Mouse (Mus musculus): ENCODE measurements around the gene Opcml. TPM values are rescaled to one million over a fixed set of nuclear protein-coding genes. Genes with fewer than 3 reads are reported as not detected.

Opcml gene
- polyA plus RNA-seq, 1 experiment from 2014 or later: 73.0 TPM

DNA sequence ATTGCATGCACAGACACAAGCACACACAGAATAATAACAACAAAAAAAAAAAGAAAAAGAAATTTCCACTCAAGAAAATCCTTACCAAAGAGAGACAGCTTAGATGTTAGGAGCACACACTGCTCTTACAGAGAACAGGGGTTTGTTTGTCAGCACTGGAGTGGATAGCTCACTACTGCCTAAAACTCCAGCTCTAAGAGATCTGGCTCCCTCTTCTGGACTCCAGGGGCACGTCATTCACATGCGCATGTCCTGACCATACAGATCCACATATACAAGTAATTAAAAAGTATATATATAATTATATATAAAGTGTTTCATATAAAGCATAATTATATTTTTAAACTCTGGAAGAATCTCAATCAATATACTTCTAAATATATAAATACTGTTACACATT lies 958.3 kb downstream of the Opcml start:
- Histone ChIP-seq H3K9me3 (replicated peaks; ENCODE audit: control insufficient read depth, low read length, poor library complexity, severe bottlenecking) (no peaks in the 10 kb centered on the region), H3K27me3 (ENCODE audit: control insufficient read depth, insufficient read depth, low read depth, low read length) (no peaks in the 10 kb centered on the region), H3K36me3 (ENCODE audit: control insufficient read depth, insufficient read depth, low read length) (no peaks in the 10 kb centered on the region), H3K9ac (ENCODE audit: low read depth, low read length) (no peak overlapping the region), H3K4me2 (ENCODE audit: low read length) (no peak overlapping the region), H3K27ac (ENCODE audit: low read length) (no peak overlapping the region), H3K4me1 (ENCODE audit: control insufficient read depth, insufficient read depth, low read length) (no peaks in the 10 kb centered on the region), H3K4me3 (ENCODE audit: low read depth, low read length) (no peak overlapping the region)
- ATAC-seq: no peak
- WGBS: 74% methylated on average over 2 of the region's 2 CpGs

DNA sequence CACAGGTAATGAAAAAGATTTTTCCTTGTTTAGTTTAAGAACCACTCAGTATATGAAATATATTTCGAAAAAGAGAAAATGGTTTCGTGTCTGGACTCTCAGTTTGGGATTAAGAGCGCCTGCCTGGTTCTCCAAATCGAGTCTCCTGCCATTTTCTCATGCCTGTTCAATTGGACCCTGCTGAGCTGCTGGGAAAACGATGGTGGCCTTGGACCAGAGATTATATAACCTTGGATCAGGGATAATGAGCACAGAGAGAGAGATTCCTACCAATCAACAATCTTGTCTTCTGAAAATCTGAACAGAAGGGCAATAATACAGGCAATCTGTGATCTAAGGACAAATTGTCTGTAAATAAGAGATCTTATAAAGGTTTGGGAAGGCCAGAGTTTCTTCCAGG lies 962.3 kb downstream of the Opcml start:
- Histone ChIP-seq H3K9ac (ENCODE audit: low read depth, low read length) (no peak overlapping the region), H3K27me3 (ENCODE audit: control insufficient read depth, insufficient read depth, low read depth, low read length) (no peaks in the 10 kb centered on the region), H3K27ac (ENCODE audit: low read length) (no peak overlapping the region), H3K9me3 (replicated peaks; ENCODE audit: control insufficient read depth, low read length, poor library complexity, severe bottlenecking) (no peaks in the 10 kb centered on the region), H3K36me3 (ENCODE audit: control insufficient read depth, insufficient read depth, low read length) (no peaks in the 10 kb centered on the region), H3K4me2 (ENCODE audit: low read length) (no peak overlapping the region), H3K4me1 (ENCODE audit: control insufficient read depth, insufficient read depth, low read length) (no peaks in the 10 kb centered on the region), H3K4me3 (ENCODE audit: low read depth, low read length) (no peak overlapping the region)
- ATAC-seq: no peak
- WGBS: 49% methylated on average over 5 of the region's 5 CpGs

DNA sequence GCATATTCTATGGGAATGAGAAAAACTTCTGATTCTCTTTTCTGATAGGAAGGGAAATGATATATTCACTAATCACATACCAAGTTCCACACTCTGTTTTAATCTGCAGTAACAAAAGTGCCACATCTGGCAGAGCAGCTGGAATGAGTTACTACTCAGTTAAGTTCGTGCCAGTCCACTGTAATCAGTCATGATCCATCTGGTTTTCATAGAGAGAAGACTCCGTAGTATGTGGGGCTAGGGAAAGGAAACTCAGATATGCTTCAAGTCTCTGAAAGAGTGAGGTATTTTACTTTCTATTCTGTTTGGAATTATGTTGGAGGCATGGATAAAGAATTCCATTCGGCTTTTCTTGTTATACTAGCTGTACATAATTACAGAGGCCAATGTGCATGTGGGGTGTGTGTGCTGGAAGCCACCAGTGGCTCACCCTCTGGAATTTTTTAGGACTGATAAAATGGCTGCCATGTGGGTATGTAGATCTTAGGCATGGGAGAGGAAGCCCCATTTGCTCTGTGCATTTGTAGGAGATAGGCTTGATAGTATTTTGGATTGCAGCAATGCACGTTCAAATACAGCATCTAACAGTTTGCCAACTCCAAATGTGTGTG lies 966.4 kb downstream of the Opcml start:
- 84% methylated on average over 4 of the region's 4 CpGs for WGBS
- Histone ChIP-seq H3K4me2 (ENCODE audit: low read length) (no peak overlapping the region), H3K27ac (ENCODE audit: low read length) (no peak overlapping the region), H3K27me3 (ENCODE audit: control insufficient read depth, insufficient read depth, low read depth, low read length) (no peaks in the 10 kb centered on the region), H3K36me3 (ENCODE audit: control insufficient read depth, insufficient read depth, low read length) (no peaks in the 10 kb centered on the region), H3K9ac (ENCODE audit: low read depth, low read length) (no peak overlapping the region), H3K9me3 (replicated peaks; ENCODE audit: control insufficient read depth, low read length, poor library complexity, severe bottlenecking) (no peaks in the 10 kb centered on the region), H3K4me3 (ENCODE audit: low read depth, low read length) (no peak overlapping the region), H3K4me1 (ENCODE audit: control insufficient read depth, insufficient read depth, low read length) (no peaks in the 10 kb centered on the region; the same call in 1 of the 2 replicates)
- ATAC-seq: no peak

DNA sequence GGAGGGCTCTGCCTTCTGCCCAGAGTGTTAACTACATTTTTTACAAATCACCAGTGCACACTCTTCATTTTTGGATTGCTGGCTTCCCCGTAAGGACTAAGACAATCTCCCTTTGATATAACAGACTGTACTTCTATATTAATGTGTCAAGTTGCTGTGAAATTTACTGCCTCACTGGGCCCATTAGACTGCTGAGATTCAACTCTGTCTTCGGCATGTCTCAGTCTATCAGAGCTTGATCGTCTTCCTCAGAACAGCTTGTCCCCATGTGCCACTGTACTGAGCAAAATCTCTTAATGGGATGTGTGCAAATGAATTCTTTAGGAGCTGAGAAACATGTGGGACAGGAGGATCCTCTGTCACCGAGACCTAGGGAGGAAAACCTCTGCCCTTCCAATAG lies 970.9 kb downstream of the Opcml start:
- no peaks in the 10 kb centered on the region for H3K36me3 ChIP-seq (ENCODE audit: control insufficient read depth, insufficient read depth, low read length)
- no peaks in the 10 kb centered on the region; the same call in 1 of the 2 replicates for H3K4me1 ChIP-seq (ENCODE audit: control insufficient read depth, insufficient read depth, low read length)
- no peak overlapping the region for H3K9ac ChIP-seq (ENCODE audit: low read depth, low read length)
- no peak for ATAC-seq
- 71% methylated on average over 4 of the region's 4 CpGs for WGBS
- no peak overlapping the region for H3K27ac ChIP-seq (ENCODE audit: low read length)
- no peak overlapping the region for H3K4me2 ChIP-seq (ENCODE audit: low read length)
- no peaks in the 10 kb centered on the region for H3K9me3 ChIP-seq (replicated peaks; ENCODE audit: control insufficient read depth, low read length, poor library complexity, severe bottlenecking)
- H3K27me3 ChIP-seq (ENCODE audit: control insufficient read depth, insufficient read depth, low read depth, low read length): no peaks in the 10 kb centered on the region
- H3K4me3 ChIP-seq (ENCODE audit: low read depth, low read length): no peak overlapping the region

DNA sequence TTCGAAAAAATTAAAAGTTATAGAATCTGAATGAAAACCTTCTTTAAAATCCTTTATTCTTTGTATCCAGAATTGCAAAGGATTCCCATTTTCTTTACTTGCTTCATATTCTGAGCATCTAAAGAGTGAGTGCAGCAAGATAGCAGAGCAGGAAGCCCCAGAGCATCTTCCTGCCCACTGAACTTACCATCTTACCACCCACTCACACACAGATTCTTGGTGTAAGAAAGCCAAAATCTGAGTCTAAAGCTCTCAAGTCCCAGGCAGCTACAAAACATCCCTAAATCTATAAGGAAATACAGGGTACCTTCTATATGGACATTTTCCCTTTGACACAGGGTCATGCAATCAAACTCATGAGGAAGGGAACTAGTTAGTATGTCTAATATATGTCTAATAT lies 973.6 kb downstream of the Opcml start:
- H3K36me3 ChIP-seq (ENCODE audit: control insufficient read depth, insufficient read depth, low read length): no peaks in the 10 kb centered on the region
- H3K4me1 ChIP-seq (ENCODE audit: control insufficient read depth, insufficient read depth, low read length): no peaks in the 10 kb centered on the region; the same call in 1 of the 2 replicates
- no peak overlapping the region for H3K4me3 ChIP-seq (ENCODE audit: low read depth, low read length)
- no peak for ATAC-seq
- no peak overlapping the region for H3K27ac ChIP-seq (ENCODE audit: low read length)
- H3K27me3 ChIP-seq (ENCODE audit: control insufficient read depth, insufficient read depth, low read depth, low read length): no peaks in the 10 kb centered on the region
- H3K9ac ChIP-seq (ENCODE audit: low read depth, low read length): no peak overlapping the region
- no peak overlapping the region for H3K4me2 ChIP-seq (ENCODE audit: low read length)
- 83% methylated on average over 1 of the region's 1 CpGs for WGBS
- H3K9me3 ChIP-seq (replicated peaks; ENCODE audit: control insufficient read depth, low read length, poor library complexity, severe bottlenecking): no peaks in the 10 kb centered on the region

DNA sequence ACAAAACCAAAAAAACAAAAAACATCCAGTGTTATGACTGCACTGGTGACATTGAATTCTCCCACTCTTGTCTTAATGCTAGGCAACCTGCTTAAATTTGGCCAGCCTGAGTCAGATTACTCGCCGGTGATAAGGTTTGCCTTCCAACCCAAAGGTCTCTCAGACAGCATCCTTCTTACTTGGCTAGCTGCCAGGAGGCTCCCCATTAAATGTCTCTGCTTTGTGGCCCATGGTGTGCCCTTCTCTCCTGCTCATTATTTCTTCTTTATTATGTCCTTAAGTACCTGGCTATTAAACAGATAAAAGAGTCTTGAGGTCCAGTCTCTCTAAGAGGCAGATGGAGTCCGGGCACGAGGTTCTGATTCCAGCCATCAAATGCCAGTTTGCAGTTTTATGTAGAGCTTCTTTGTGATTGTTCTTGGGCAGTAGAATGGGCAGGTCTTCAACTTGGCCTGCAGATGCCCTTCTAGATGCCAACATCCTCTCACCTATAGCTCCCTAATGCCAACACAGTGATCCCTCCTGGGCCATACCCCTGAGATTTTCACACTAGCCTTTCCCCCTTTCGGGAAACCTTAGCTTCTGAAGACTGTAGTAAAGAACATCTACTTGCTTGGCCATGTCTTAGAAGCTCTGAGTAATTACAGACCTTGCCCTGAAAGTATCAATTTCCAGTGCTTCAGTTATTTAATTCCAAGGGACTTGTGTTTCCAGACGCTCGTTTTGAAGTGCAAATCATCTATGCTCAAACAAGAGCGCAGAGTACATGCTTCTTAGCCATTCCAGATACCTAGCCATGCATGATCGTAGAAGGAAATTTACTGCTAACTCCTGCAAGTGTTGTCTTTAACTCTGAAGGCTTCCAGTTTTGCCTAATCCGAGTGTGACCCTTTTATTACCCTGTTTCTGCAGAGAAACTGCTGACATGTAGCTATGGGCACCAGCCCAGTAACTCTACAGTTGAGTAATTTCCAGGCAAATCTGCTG lies 986.2 kb downstream of the Opcml start:
- no peak for ATAC-seq
- peaks cover 14% of the 10 kb centered on the region for H3K4me1 ChIP-seq (ENCODE audit: control insufficient read depth, insufficient read depth, low read length)
- H3K36me3 ChIP-seq (ENCODE audit: control insufficient read depth, insufficient read depth, low read length): no peaks in the 10 kb centered on the region
- H3K27ac ChIP-seq (ENCODE audit: low read length): no peak overlapping the region
- H3K9ac ChIP-seq (ENCODE audit: low read depth, low read length): no peak overlapping the region
- H3K4me2 ChIP-seq (ENCODE audit: low read length): no peak overlapping the region
- H3K9me3 ChIP-seq (replicated peaks; ENCODE audit: control insufficient read depth, low read length, poor library complexity, severe bottlenecking): no peaks in the 10 kb centered on the region
- no peaks in the 10 kb centered on the region for H3K27me3 ChIP-seq (ENCODE audit: control insufficient read depth, insufficient read depth, low read depth, low read length)
- 66% methylated on average over 10 of the region's 10 CpGs for WGBS
- H3K4me3 ChIP-seq (ENCODE audit: low read depth, low read length): no peak overlapping the region

DNA sequence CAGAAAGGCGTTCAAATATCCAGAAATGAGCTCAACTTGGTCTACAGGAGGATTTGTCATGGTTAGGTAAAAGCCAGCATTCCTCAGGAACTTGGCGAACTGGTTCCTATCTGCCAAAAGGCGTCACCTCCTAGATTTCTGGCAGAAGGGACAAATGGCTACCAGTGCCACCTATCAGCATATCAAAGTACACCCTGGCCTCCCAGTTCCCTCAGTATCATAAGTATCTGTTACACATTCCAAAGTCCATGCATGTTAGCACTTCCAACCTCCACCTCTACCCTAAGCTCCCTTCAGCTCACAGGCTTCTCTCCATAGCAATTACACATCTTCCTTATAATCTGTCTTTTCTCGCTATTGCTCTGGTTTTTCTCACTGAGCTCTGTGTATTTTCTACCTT lies 993.3 kb downstream of the Opcml start:
- ATAC-seq: no peak
- H3K4me2 ChIP-seq (ENCODE audit: low read length): no peak overlapping the region
- H3K4me3 ChIP-seq (ENCODE audit: low read depth, low read length): no peak overlapping the region

DNA sequence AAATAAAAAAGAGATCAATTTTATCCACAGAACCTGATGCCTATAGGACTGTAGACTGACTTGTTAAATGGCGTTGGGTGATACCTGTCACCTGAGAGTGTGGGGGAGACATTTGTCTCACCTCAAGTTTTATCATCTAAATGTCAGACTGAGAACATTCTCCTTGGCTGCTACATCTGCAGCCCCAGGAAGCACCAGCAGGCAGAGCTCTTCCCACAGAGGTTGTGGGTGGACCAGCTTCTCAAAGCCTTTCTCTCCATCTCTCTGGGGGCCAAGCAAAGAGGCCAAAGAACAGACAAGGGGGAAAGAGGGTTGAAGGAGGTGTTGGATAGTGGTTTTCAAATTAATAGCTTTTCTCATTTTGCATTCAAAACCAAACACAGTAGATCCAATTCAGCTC lies 998.9 kb downstream of the Opcml start:
- Histone ChIP-seq H3K27ac (ENCODE audit: low read length) (no peak overlapping the region), H3K4me2 (ENCODE audit: low read length) (no peak overlapping the region), H3K4me1 (ENCODE audit: control insufficient read depth, insufficient read depth, low read length) (no peaks in the 10 kb centered on the region), H3K9ac (ENCODE audit: low read depth, low read length) (no peak overlapping the region), H3K27me3 (ENCODE audit: control insufficient read depth, insufficient read depth, low read depth, low read length) (no peaks in the 10 kb centered on the region), H3K4me3 (ENCODE audit: low read depth, low read length) (no peak overlapping the region), H3K9me3 (replicated peaks; ENCODE audit: control insufficient read depth, low read length, poor library complexity, severe bottlenecking) (no peaks in the 10 kb centered on the region), H3K36me3 (ENCODE audit: control insufficient read depth, insufficient read depth, low read length) (no peaks in the 10 kb centered on the region)
- no peak for ATAC-seq
- 92% methylated on average over 1 of the region's 1 CpGs for WGBS

More for the DNA sequence above, 993.3 kb downstream of the Opcml start:
- no peaks in the 10 kb centered on the region for H3K27me3 ChIP-seq (ENCODE audit: control insufficient read depth, insufficient read depth, low read depth, low read length)
- H3K27ac ChIP-seq (ENCODE audit: low read length): no peak overlapping the region
- no peaks in the 10 kb centered on the region for H3K9me3 ChIP-seq (replicated peaks; ENCODE audit: control insufficient read depth, low read length, poor library complexity, severe bottlenecking)
- WGBS: 79% methylated on average over 4 of the region's 4 CpGs
- H3K4me1 ChIP-seq (ENCODE audit: control insufficient read depth, insufficient read depth, low read length): peaks cover 4% of the 10 kb centered on the region
- H3K36me3 ChIP-seq (ENCODE audit: control insufficient read depth, insufficient read depth, low read length): no peaks in the 10 kb centered on the region
- H3K9ac ChIP-seq (ENCODE audit: low read depth, low read length): no peak overlapping the region

DNA sequence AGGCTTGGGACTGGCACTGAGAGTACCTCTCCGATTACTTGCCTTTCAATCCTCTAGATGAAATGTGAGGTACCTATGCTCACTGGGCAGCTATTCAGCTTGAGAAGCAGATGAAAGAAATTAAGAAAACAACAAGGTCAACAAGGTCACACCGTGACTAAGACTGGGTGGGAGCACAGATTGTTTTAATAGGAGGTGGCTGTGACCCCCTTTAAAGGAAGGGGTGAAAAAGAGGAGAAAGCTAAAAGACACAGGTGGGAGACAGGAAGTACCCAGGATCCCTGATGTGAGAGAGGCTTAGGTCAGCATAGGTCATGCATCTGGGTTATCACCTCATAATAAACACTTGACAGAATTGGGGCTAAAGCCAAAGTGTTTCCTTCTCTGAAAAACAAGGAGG lies 1009.5 kb downstream of the Opcml start:
- Histone ChIP-seq H3K27me3 (ENCODE audit: control insufficient read depth, insufficient read depth, low read depth, low read length) (no peaks in the 10 kb centered on the region), H3K4me1 (ENCODE audit: control insufficient read depth, insufficient read depth, low read length) (no peaks in the 10 kb centered on the region), H3K36me3 (ENCODE audit: control insufficient read depth, insufficient read depth, low read length) (no peaks in the 10 kb centered on the region), H3K27ac (ENCODE audit: low read length) (no peak overlapping the region), H3K4me2 (ENCODE audit: low read length) (no peak overlapping the region), H3K9me3 (replicated peaks; ENCODE audit: control insufficient read depth, low read length, poor library complexity, severe bottlenecking) (no peaks in the 10 kb centered on the region), H3K9ac (ENCODE audit: low read depth, low read length) (no peak overlapping the region), H3K4me3 (ENCODE audit: low read depth, low read length) (no peak overlapping the region)
- no peak for ATAC-seq
- 2% methylated on average over 2 of the region's 2 CpGs for WGBS
